Mouse (Mus musculus) spleen, postnatal 36 days (tissue): ENCODE data around the gene Lmf2.

Experiments
- DNase-seq, 2 experiments: peaks; one replicate each; pipeline ENCODE4 v3.0.0; 2022; ENCODE audit warnings: low spot score in 2 of 2, mixed read lengths in 1 of 2

Gene Lmf2

GRCm38 (mm10) chr15:89355241-89356187, at the start of gene Lmf2, which contains the start of gene Ncaph2:
Gene Lmf2 (minus strand): TSS chr15:89355659.
Gene Ncaph2 (plus strand): TSS chr15:89355719.
- DNase-seq = peak; percentile 94 to 96

GRCm38 (mm10) chr15:89404831-89405623, 49.6 kb upstream of the Lmf2 start:
- no peak for DNase-seq

- no peak for DNase-seq
Measured at GRCm38 (mm10) chr15:89402471-89402870, 47.0 kb upstream of the Lmf2 start.

- no peak for DNase-seq
Measured at GRCm38 (mm10) chr15:89399716-89400115, 44.3 kb upstream of the Lmf2 start.

GRCm38 (mm10) chr15:89398146-89398545, 42.7 kb upstream of the Lmf2 start:
- no peak for DNase-seq

GRCm38 (mm10) chr15:89396883-89397282, 41.4 kb upstream of the Lmf2 start:
- no peak for DNase-seq

- no peak for DNase-seq
Measured at GRCm38 (mm10) chr15:89390081-89390480, 34.6 kb upstream of the Lmf2 start.

GRCm38 (mm10) chr15:89387127-89387526, 31.7 kb upstream of the Lmf2 start:
- no peak for DNase-seq

GRCm38 (mm10) chr15:89384617-89385016, 29.2 kb upstream of the Lmf2 start, which contains the start of gene Klhdc7b:
Gene Klhdc7b (plus strand): TSS chr15:89384917.
- DNase-seq = no peak

- peak; percentile 43 to 51 for DNase-seq
Measured at GRCm38 (mm10) chr15:89379429-89379828, 24.0 kb upstream of the Lmf2 start.

GRCm38 (mm10) chr15:89378831-89379401, 23.5 kb upstream of the Lmf2 start, which contains the start of gene Odf3b:
Gene Odf3b (minus strand): TSS chr15:89379282.
- no peak for DNase-seq

- no peak for DNase-seq
Measured at GRCm38 (mm10) chr15:89377938-89378828, 22.7 kb upstream of the Lmf2 start.

GRCm38 (mm10) chr15:89377362-89377761, 21.9 kb upstream of the Lmf2 start:
- no peak for DNase-seq

- no peak for DNase-seq
Measured at GRCm38 (mm10) chr15:89376957-89377356, 21.5 kb upstream of the Lmf2 start, which contains the start of gene Tymp. Gene Tymp (minus strand): TSS chr15:89377039.

- no peak for DNase-seq
Measured at GRCm38 (mm10) chr15:89376040-89376439, 20.6 kb upstream of the Lmf2 start.

- DNase-seq = no peak
Measured at GRCm38 (mm10) chr15:89374801-89375534, 19.5 kb upstream of the Lmf2 start.

GRCm38 (mm10) chr15:89374340-89374739, 18.9 kb upstream of the Lmf2 start:
- DNase-seq = no peak

- peak; percentile 85 to 88 for DNase-seq
Measured at GRCm38 (mm10) chr15:89373762-89374248, 18.3 kb upstream of the Lmf2 start, which contains the start of gene Sco2. Gene Sco2 (minus strand): TSS chr15:89373846.

- peak; percentile 81 to 85 for DNase-seq
Measured at GRCm38 (mm10) chr15:89373027-89373761, 17.7 kb upstream of the Lmf2 start.
